8 mouse cellular contexts compared by ENCODE assay signal in genomic region chr5:24416222-24416736, GRCm38 (mm10). TPM values are rescaled to one million over a fixed set of nuclear protein-coding genes. Genes with fewer than 3 reads are reported as not detected.
DNase-seq lines count a peak whose midpoint lies in the region; ATAC-seq and TF ChIP-seq lines count a peak whose summit lies in the region.

No protein-coding gene starts in this region.

- no peak overlapping the region for H3K4me3 ChIP-seq in forebrain, embryonic 10.5 days
- no peak overlapping the region for H3K4me3 ChIP-seq in heart, postnatal 0 days (ENCODE audit: low read depth, low read length)
- H3K4me3 ChIP-seq in liver, embryonic 12.5 days = no peak overlapping the region
- no peak overlapping the region for H3K4me3 ChIP-seq in myocyte
- no peak overlapping the region for H3K4me3 ChIP-seq in stomach, embryonic 15.5 days (replicated peaks)

- no peak overlapping the region for H3K4me2 ChIP-seq in heart, postnatal 0 days (ENCODE audit: low read depth, low read length)
- peak overlapping the region; percentile 31; the same call in 1 of the 2 replicates for H3K4me2 ChIP-seq in liver, embryonic 12.5 days
- peak overlapping the region; percentile 44 for H3K4me2 ChIP-seq in myocyte (ENCODE audit: low read depth)
- H3K4me2 ChIP-seq in stomach, embryonic 15.5 days = peak overlapping the region; percentile 33; the same call in 1 of the 2 replicates

- H3K9me3 ChIP-seq in forebrain, embryonic 10.5 days = no peaks in the 10 kb centered on the region
- H3K9me3 ChIP-seq in heart, postnatal 0 days (replicated peaks; ENCODE audit: control insufficient read depth, low read length) = no peaks in the 10 kb centered on the region
- no peaks in the 10 kb centered on the region for H3K9me3 ChIP-seq in liver, embryonic 12.5 days (replicated peaks)
- H3K9me3 ChIP-seq in stomach, embryonic 15.5 days = no peaks in the 10 kb centered on the region

- no peak for TF ChIP-seq POLR2A in myocyte (IDR thresholded peaks at IDR 0.05; ENCODE audit: insufficient read length, low read depth)

- peak; percentile 87 for DNase-seq in ES-CJ7 (ENCODE audit: low read depth, low spot score)
- DNase-seq in c-Kit-positive CD71-negative TER-119-negative erythroid progenitor cells, embryonic 14.5 days (ENCODE audit: low read depth) = peak; percentile 73
- peak; percentile 47 for DNase-seq in forebrain, embryonic 10.5 days (ENCODE audit: extremely low spot score, low spot score)
- DNase-seq in heart, postnatal 0 days (ENCODE audit: low spot score) = peak; percentile 57
- peak; percentile 72 for DNase-seq in kidney, postnatal 14 days

- WGBS in forebrain, embryonic 10.5 days = 4% methylated on average over 21 of the region's 21 CpGs
- WGBS in heart, postnatal 0 days = 2% methylated on average over 21 of the region's 21 CpGs
- 7% methylated on average over 21 of the region's 21 CpGs for WGBS in liver, embryonic 12.5 days (ENCODE audit: insufficient replicate concordance)
- 3% methylated on average over 21 of the region's 21 CpGs for WGBS in stomach, embryonic 15.5 days

- H3K36me3 ChIP-seq in forebrain, embryonic 10.5 days (replicated peaks) = peaks cover 29% of the 10 kb centered on the region
- peaks cover 15% of the 10 kb centered on the region; the same call in 1 of the 2 replicates for H3K36me3 ChIP-seq in heart, postnatal 0 days (replicated peaks; ENCODE audit: control insufficient read depth, insufficient read depth, low read length)
- peaks cover 13% of the 10 kb centered on the region for H3K36me3 ChIP-seq in liver, embryonic 12.5 days
- peaks cover 4% of the 10 kb centered on the region for H3K36me3 ChIP-seq in myocyte (ENCODE audit: control insufficient read depth, insufficient read depth)
- peaks cover 12% of the 10 kb centered on the region for H3K36me3 ChIP-seq in stomach, embryonic 15.5 days

- H3K79me2 ChIP-seq in myocyte (ENCODE audit: control insufficient read depth, insufficient read depth) = no peaks in the 10 kb centered on the region

- H3K9ac ChIP-seq in heart, postnatal 0 days (replicated peaks; ENCODE audit: low read depth, low read length) = no peak overlapping the region
- H3K9ac ChIP-seq in liver, embryonic 12.5 days = no peak overlapping the region
- no peak overlapping the region for H3K9ac ChIP-seq in stomach, embryonic 15.5 days

- H3K4me1 ChIP-seq in forebrain, embryonic 10.5 days = peaks cover 28% of the 10 kb centered on the region
- H3K4me1 ChIP-seq in heart, postnatal 0 days (ENCODE audit: control insufficient read depth, insufficient read depth) = 0 out of 2 replicates have a peak, but pooled peaks cover 3% of the 10 kb centered on the region
- H3K4me1 ChIP-seq in liver, embryonic 12.5 days = peaks cover 10% of the 10 kb centered on the region; the same call in 1 of the 2 replicates
- H3K4me1 ChIP-seq in stomach, embryonic 15.5 days = peaks cover 8% of the 10 kb centered on the region

- peaks cover 10% of the 10 kb centered on the region for H3K27me3 ChIP-seq in forebrain, embryonic 10.5 days (ENCODE audit: poor library complexity, severe bottlenecking)
- H3K27me3 ChIP-seq in heart, postnatal 0 days (ENCODE audit: control insufficient read depth, insufficient read depth, low read length) = no peaks in the 10 kb centered on the region
- H3K27me3 ChIP-seq in liver, embryonic 12.5 days (replicated peaks) = peaks cover 42% of the 10 kb centered on the region
- no peaks in the 10 kb centered on the region for H3K27me3 ChIP-seq in myocyte (ENCODE audit: control insufficient read depth, insufficient read depth, insufficient read length)
- H3K27me3 ChIP-seq in stomach, embryonic 15.5 days (replicated peaks) = no peaks in the 10 kb centered on the region

- no peak overlapping the region for H3ac ChIP-seq in myocyte (ENCODE audit: control insufficient read depth, insufficient read length)

- H3K27ac ChIP-seq in forebrain, embryonic 10.5 days = no peak overlapping the region
- no peak overlapping the region for H3K27ac ChIP-seq in heart, postnatal 0 days (ENCODE audit: low read depth)
- no peak overlapping the region for H3K27ac ChIP-seq in liver, embryonic 12.5 days
- no peak overlapping the region for H3K27ac ChIP-seq in stomach, embryonic 15.5 days

- no peak for TF ChIP-seq EP300 in heart, postnatal 0 days (IDR thresholded peaks at IDR 0.05; ENCODE audit: low read depth)

- TF ChIP-seq CTCF in heart, postnatal 0 days (IDR thresholded peaks at IDR 0.05; ENCODE audit: low read depth) = peak; percentile 44

- ATAC-seq in heart, postnatal 0 days (ENCODE audit: insufficient read depth, low read depth) = peak; percentile 76
- ATAC-seq in liver, embryonic 12.5 days = peak; percentile 63
- ATAC-seq in stomach, embryonic 15.5 days (ENCODE audit: insufficient read depth, low FRiP score, low read depth) = peak; percentile 32

TF ChIP-seq in myocyte, 11 proteins besides CTCF, POLR2A, EP300 and RAD21:
- TF ChIP-seq REST (IDR thresholded peaks at IDR 0.05; ENCODE audit: insufficient read depth, insufficient read length) (peak; percentile 63), E2F4 (IDR thresholded peaks at IDR 0.05; ENCODE audit: insufficient read depth) (no peak)
TF ChIP-seq in myocyte: peak in this region for 1.

RNA-seq across cellular contexts. Expression of gene Asic3, which starts 3.1 kb away (rescaled TPM):
- polyA plus RNA-seq in forebrain, embryonic 10.5 days (2016; fragmentation: Nextera tagmentation; extraction: Ambion mirVana) = 0.20 TPM in 1 of 2 replicates, not detected in the other
- total RNA-seq in heart, postnatal 0 days (2014; rRNA removed; ENCODE audit: low replicate concordance) = not detected in 2 replicates
- polyA plus RNA-seq in heart, postnatal 0 days (2015; fragmentation: Nextera tagmentation; extraction: Ambion mirVana) = 0.08 and 0.10 TPM in 2 replicates
- not detected in 2 replicates for polyA plus RNA-seq in liver, embryonic 12.5 days (2016; fragmentation: Nextera tagmentation; extraction: Ambion mirVana)
- 0.24 TPM for polyA plus RNA-seq in myocyte (2012; fragmentation: generic; extraction: Trizol)
- 0.18 TPM in 1 of 2 replicates, not detected in the other for polyA plus RNA-seq in stomach, embryonic 15.5 days (2015; fragmentation: Nextera tagmentation; extraction: Ambion mirVana)

RNA-seq across cellular contexts. Expression of gene Cdk5, which starts 7.1 kb away (rescaled TPM):
- 42.7 and 48.9 TPM in 2 replicates for polyA plus RNA-seq in forebrain, embryonic 10.5 days (2016; fragmentation: Nextera tagmentation; extraction: Ambion mirVana)
- 17.3 and 21.6 TPM in 2 replicates for total RNA-seq in heart, postnatal 0 days (2014; rRNA removed; ENCODE audit: low replicate concordance)
- 30.9 and 32.2 TPM in 2 replicates for polyA plus RNA-seq in heart, postnatal 0 days (2015; fragmentation: Nextera tagmentation; extraction: Ambion mirVana)
- 13.0 and 14.1 TPM in 2 replicates for polyA plus RNA-seq in liver, embryonic 12.5 days (2016; fragmentation: Nextera tagmentation; extraction: Ambion mirVana)
- polyA plus RNA-seq in myocyte (2012; fragmentation: generic; extraction: Trizol) = 30.0 TPM
- 37.3 and 41.2 TPM in 2 replicates for polyA plus RNA-seq in stomach, embryonic 15.5 days (2015; fragmentation: Nextera tagmentation; extraction: Ambion mirVana)

RNA-seq across cellular contexts. Expression of gene Slc4a2, which starts 7.4 kb away (rescaled TPM):
- polyA plus RNA-seq in forebrain, embryonic 10.5 days (2016; fragmentation: Nextera tagmentation; extraction: Ambion mirVana) = 32.8 and 33.6 TPM in 2 replicates
- 74.9 and 110 TPM in 2 replicates for total RNA-seq in heart, postnatal 0 days (2014; rRNA removed; ENCODE audit: low replicate concordance)
- polyA plus RNA-seq in heart, postnatal 0 days (2015; fragmentation: Nextera tagmentation; extraction: Ambion mirVana) = 20.8 and 21.5 TPM in 2 replicates
- 16.2 and 16.6 TPM in 2 replicates for polyA plus RNA-seq in liver, embryonic 12.5 days (2016; fragmentation: Nextera tagmentation; extraction: Ambion mirVana)
- 96.4 TPM for polyA plus RNA-seq in myocyte (2012; fragmentation: generic; extraction: Trizol)
- 38.8 and 44.6 TPM in 2 replicates for polyA plus RNA-seq in stomach, embryonic 15.5 days (2015; fragmentation: Nextera tagmentation; extraction: Ambion mirVana)

RNA-seq across cellular contexts. Expression of gene Abcb8, which starts 22.8 kb away (rescaled TPM):
- polyA plus RNA-seq in forebrain, embryonic 10.5 days (2016; fragmentation: Nextera tagmentation; extraction: Ambion mirVana) = 57.1 and 61.8 TPM in 2 replicates
- total RNA-seq in heart, postnatal 0 days (2014; rRNA removed; ENCODE audit: low replicate concordance) = 141 and 159 TPM in 2 replicates
- polyA plus RNA-seq in heart, postnatal 0 days (2015; fragmentation: Nextera tagmentation; extraction: Ambion mirVana) = 69.2 and 73.2 TPM in 2 replicates
- 32.6 and 34.1 TPM in 2 replicates for polyA plus RNA-seq in liver, embryonic 12.5 days (2016; fragmentation: Nextera tagmentation; extraction: Ambion mirVana)
- 37.7 TPM for polyA plus RNA-seq in myocyte (2012; fragmentation: generic; extraction: Trizol)
- 49.9 and 59.5 TPM in 2 replicates for polyA plus RNA-seq in stomach, embryonic 15.5 days (2015; fragmentation: Nextera tagmentation; extraction: Ambion mirVana)

RNA-seq across cellular contexts. Expression of gene Atg9b, which starts 24.3 kb away (rescaled TPM):
- polyA plus RNA-seq in forebrain, embryonic 10.5 days (2016; fragmentation: Nextera tagmentation; extraction: Ambion mirVana) = 0.99 and 1.3 TPM in 2 replicates
- 0.15 and 0.66 TPM in 2 replicates for total RNA-seq in heart, postnatal 0 days (2014; rRNA removed; ENCODE audit: low replicate concordance)
- polyA plus RNA-seq in heart, postnatal 0 days (2015; fragmentation: Nextera tagmentation; extraction: Ambion mirVana) = 0.34 and 0.47 TPM in 2 replicates
- 0.47 and 0.93 TPM in 2 replicates for polyA plus RNA-seq in liver, embryonic 12.5 days (2016; fragmentation: Nextera tagmentation; extraction: Ambion mirVana)
- polyA plus RNA-seq in myocyte (2012; fragmentation: generic; extraction: Trizol) = 4.0 TPM
- polyA plus RNA-seq in stomach, embryonic 15.5 days (2015; fragmentation: Nextera tagmentation; extraction: Ambion mirVana) = 2.0 and 2.5 TPM in 2 replicates
